Mouse (Mus musculus) frontal cortex, postnatal 25 days (tissue): ENCODE results near the gene Vegfa.

ENCODE experiments used
- DNase-seq, 2 experiments: peaks; one replicate each; pipeline ENCODE4 v3.0.0; 2022; ENCODE audit warnings: low spot score in 2 of 2

Gene Vegfa

GRCm38 (mm10) chr17:46025927-46026668, 6.1 kb downstream of the Vegfa start:
- DNase-seq, result no peak

- no peak for DNase-seq
These were observed 7.0 kb downstream of the Vegfa start for GRCm38 (mm10) chr17:46025207-46025606.

- DNase-seq, result no peak
These were observed 8.0 kb downstream of the Vegfa start for GRCm38 (mm10) chr17:46024192-46024591.

- no peak for DNase-seq
These were observed 8.6 kb downstream of the Vegfa start for GRCm38 (mm10) chr17:46023572-46023971.

GRCm38 (mm10) chr17:46022934-46023333, 9.2 kb downstream of the Vegfa start:
- no peak for DNase-seq

GRCm38 (mm10) chr17:46022427-46022826, 9.7 kb downstream of the Vegfa start:
- DNase-seq, result no peak

- no peak for DNase-seq
These were observed 10.4 kb downstream of the Vegfa start for GRCm38 (mm10) chr17:46021760-46022159.

GRCm38 (mm10) chr17:46021173-46021572, 11.0 kb downstream of the Vegfa start:
- no peak for DNase-seq

- no peak for DNase-seq
These were observed 11.6 kb downstream of the Vegfa start for GRCm38 (mm10) chr17:46020579-46020978.

GRCm38 (mm10) chr17:46018736-46019004, 13.5 kb downstream of the Vegfa start:
- no peak for DNase-seq

- DNase-seq, result no peak
These were observed 14.0 kb downstream of the Vegfa start for GRCm38 (mm10) chr17:46017946-46018735.

GRCm38 (mm10) chr17:46016617-46017016, 15.6 kb downstream of the Vegfa start:
- DNase-seq, result no peak

- DNase-seq, result no peak
These were observed 16.2 kb downstream of the Vegfa start for GRCm38 (mm10) chr17:46015967-46016366.

GRCm38 (mm10) chr17:46014935-46015334, 17.2 kb downstream of the Vegfa start:
- DNase-seq, result no peak

GRCm38 (mm10) chr17:46013549-46013948, 18.6 kb downstream of the Vegfa start:
- DNase-seq, result no peak

- no peak for DNase-seq
These were observed 20.0 kb downstream of the Vegfa start for GRCm38 (mm10) chr17:46012211-46012610.

GRCm38 (mm10) chr17:46010462-46010861, 21.7 kb downstream of the Vegfa start:
- no peak for DNase-seq

- no peak for DNase-seq
These were observed 23.0 kb downstream of the Vegfa start for GRCm38 (mm10) chr17:46009182-46009581.

GRCm38 (mm10) chr17:46005458-46005857, 26.7 kb downstream of the Vegfa start:
- no peak for DNase-seq

- no peak for DNase-seq
These were observed 27.7 kb downstream of the Vegfa start for GRCm38 (mm10) chr17:46004482-46004881.

GRCm38 (mm10) chr17:46003717-46004481, 28.3 kb downstream of the Vegfa start:
- no peak for DNase-seq

GRCm38 (mm10) chr17:45999366-45999940, 32.7 kb downstream of the Vegfa start:
- DNase-seq, result no peak
